Mouse (Mus musculus): ENCODE results near the gene Glrx. TPM values are rescaled to one million over a fixed set of nuclear protein-coding genes. Genes with fewer than 3 reads are reported as not detected.
"Not testable (repeated sequence)": the region's sequence is repeated elsewhere in the genome, so short reads cannot be mapped to it uniquely, and the experiment has no call there.

Gene Glrx
- total RNA-seq, 2 experiments from 2014 or later: 36.8 to 47.8 TPM

- no peak for DNase-seq
Measured at GRCm38 (mm10) chr13:75833499-75833898, 6.2 kb upstream of the Glrx start.

- DNase-seq: no peak
Measured at GRCm38 (mm10) chr13:75835461-75835860, 4.2 kb upstream of the Glrx start.

- no peak for DNase-seq
Measured at GRCm38 (mm10) chr13:75838506-75838905, 1.2 kb upstream of the Glrx start.

- no peak for DNase-seq
Measured at GRCm38 (mm10) chr13:75840752-75841285, 1.2 kb downstream of the Glrx start.

GRCm38 (mm10) chr13:75841950-75842349 lies 2.3 kb downstream of the Glrx start:
- DNase-seq: no peak

GRCm38 (mm10) chr13:75843331-75843730 lies 3.7 kb downstream of the Glrx start:
- no peak for DNase-seq

- DNase-seq: no peak
Measured at GRCm38 (mm10) chr13:75843993-75844683, 4.5 kb downstream of the Glrx start.

- no peak for DNase-seq
Measured at GRCm38 (mm10) chr13:75844833-75845518, 5.3 kb downstream of the Glrx start.

- no peak for DNase-seq
Measured at GRCm38 (mm10) chr13:75845519-75846166, 6.0 kb downstream of the Glrx start.

GRCm38 (mm10) chr13:75847027-75847426 lies 7.4 kb downstream of the Glrx start:
- DNase-seq: no peak

- DNase-seq: no peak
Measured at GRCm38 (mm10) chr13:75852027-75852426, 12.4 kb downstream of the Glrx start.

- DNase-seq: no peak
Measured at GRCm38 (mm10) chr13:75853118-75853517, 13.4 kb downstream of the Glrx start.

- DNase-seq: no peak
Measured at GRCm38 (mm10) chr13:75859264-75859844, 19.7 kb downstream of the Glrx start.

- DNase-seq: no peak
Measured at GRCm38 (mm10) chr13:75865486-75866184, 26.0 kb downstream of the Glrx start.

- DNase-seq: no peak
Measured at GRCm38 (mm10) chr13:75867876-75868275, 28.2 kb downstream of the Glrx start.

- no peak for DNase-seq
Measured at GRCm38 (mm10) chr13:75874608-75875376, 35.1 kb downstream of the Glrx start.

- DNase-seq: not testable (repeated sequence)
Measured at GRCm38 (mm10) chr13:75876188-75876587, 36.5 kb downstream of the Glrx start.

- DNase-seq: no peak
Measured at GRCm38 (mm10) chr13:75876592-75876991, 36.9 kb downstream of the Glrx start.

- no peak for DNase-seq
Measured at GRCm38 (mm10) chr13:75877907-75878306, 38.2 kb downstream of the Glrx start.

GRCm38 (mm10) chr13:75879756-75880155 lies 40.1 kb downstream of the Glrx start:
- no peak for DNase-seq

- DNase-seq: no peak
Measured at GRCm38 (mm10) chr13:75880501-75880900, 40.8 kb downstream of the Glrx start.
